Mouse (Mus musculus) kidney, adult 8-10 months (tissue): ENCODE data around the gene Ifitm1.
"Not testable (repeated sequence)": the region's sequence is repeated elsewhere in the genome, so short reads cannot be mapped to it uniquely, and the experiment has no call there.

Experiments used
- DNase-seq, 2 experiments: peaks; one replicate each; pipeline ENCODE4 v3.0.0; 2022

The Ifitm1 gene

GRCm38 (mm10) chr7:140951765-140952164 is 15.3 kb upstream of the Ifitm1 start:
- no peak for DNase-seq

GRCm38 (mm10) chr7:140952441-140952840 is 14.6 kb upstream of the Ifitm1 start:
- DNase-seq = no peak

DNA sequence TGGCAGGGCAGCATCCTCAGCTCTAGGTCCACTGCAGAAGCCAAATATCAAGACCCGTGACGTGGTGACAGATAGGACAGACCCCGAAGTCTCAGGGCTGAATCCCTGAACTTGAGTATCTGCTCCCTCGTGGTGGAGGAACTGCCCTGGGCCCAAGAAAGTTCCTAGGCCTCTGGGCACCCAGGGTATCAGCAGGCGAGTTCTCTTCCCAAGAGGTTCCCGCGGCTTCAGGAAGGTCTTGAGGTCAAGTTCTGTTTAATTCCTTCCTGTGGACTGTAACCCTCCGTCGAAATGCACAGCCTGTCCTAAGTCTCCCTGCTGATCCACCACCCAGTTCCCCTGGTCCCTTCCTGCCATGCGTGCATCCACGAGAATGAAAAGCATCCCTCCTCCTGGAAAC is 13.9 kb upstream of the Ifitm1 start:
- DNase-seq = no peak

- DNase-seq = peak in 1 of 2 experiments; percentile 8
Observed at GRCm38 (mm10) chr7:140953800-140954732, 13.0 kb upstream of the Ifitm1 start.

GRCm38 (mm10) chr7:140954733-140955071 is 12.3 kb upstream of the Ifitm1 start:
- DNase-seq = peak in 1 of 2 experiments; percentile 7

DNA sequence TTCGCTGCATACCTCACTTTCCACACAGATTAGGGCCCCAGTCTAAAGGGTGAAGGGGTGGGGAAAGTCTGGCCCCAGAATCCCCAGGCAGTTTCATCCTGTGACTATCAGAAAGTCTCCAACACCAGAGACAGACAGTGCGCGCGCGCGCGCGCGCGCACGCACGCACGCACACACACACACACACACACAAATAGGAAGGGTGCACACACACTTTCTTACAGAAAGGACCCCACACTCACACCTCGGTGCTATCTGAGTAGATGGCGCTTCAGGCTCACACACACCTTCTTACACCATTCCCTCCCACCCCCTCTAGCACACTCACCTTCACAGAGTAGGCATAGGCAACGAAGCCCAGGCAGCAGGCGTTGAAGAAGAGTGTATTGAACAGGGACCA is 11.7 kb upstream of the Ifitm1 start:
- DNase-seq = no peak

DNA sequence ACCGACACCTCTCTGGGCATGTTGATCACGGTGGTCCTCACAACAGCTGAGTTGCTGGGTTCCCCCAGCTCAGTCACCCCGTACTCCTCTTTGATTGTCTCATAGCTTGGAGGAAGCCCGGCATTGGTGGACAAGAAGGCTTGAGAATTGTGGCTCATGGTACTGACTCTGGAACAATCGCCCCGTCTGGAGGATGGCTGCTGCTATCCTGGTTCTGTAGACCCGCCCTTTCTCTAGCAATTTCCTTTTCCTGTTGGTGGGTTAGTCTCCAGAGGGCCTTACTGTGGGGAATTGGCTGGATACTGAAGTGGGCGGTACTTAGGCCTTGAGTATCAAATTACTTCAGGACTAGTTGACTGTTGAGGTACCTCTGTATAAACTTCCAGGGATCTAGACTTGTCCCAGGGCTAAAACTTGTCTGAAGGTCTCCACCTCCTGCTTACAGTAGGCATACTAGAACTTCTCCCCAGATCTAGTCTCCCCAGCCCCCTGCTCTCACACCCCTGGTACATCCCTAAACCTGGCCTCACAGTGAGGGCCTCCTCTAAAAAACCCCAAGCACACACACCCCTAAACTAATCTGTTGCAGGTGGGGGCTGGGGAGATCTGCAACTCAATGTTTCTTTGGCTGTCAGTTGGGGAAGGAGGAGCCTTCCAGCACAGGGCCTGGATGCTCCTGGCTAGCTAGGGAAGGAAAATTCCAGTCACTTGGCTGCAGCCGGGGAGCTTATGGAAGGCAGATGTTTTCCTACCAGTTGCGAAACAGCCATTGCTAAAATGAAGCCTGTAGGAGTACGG is 11.1 kb upstream of the Ifitm1 start, which contains the start of the genes Gm45717 and Ifitm2:
Gm45717 (minus strand) TSS at position 180 of the 798 bp plus-strand sequence.
Ifitm2 (minus strand) TSS at position 230 of the 798 bp plus-strand sequence.
- peak; percentile 87 to 93 for DNase-seq

DNA sequence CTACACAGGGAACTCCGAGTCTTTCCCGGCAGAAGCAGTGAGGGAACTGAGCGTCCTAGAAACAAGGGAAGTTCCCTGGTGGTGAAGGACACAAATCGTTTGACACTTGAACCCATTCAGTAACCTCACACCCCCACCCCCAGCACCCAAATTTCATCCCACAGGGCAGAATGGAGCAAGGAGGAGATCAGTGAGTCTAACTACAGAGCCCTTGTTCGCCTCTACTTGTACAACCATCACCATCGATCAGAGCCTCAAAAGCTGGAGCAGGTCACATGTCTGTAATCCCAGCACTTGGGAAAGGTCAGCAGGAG is 10.5 kb upstream of the Ifitm1 start:
- DNase-seq = no peak

- DNase-seq = peak in 1 of 2 experiments; percentile 80
Observed at GRCm38 (mm10) chr7:140959181-140959901, 7.7 kb upstream of the Ifitm1 start.

- DNase-seq = no peak
Observed at GRCm38 (mm10) chr7:140960026-140960425, 7.0 kb upstream of the Ifitm1 start.

DNA sequence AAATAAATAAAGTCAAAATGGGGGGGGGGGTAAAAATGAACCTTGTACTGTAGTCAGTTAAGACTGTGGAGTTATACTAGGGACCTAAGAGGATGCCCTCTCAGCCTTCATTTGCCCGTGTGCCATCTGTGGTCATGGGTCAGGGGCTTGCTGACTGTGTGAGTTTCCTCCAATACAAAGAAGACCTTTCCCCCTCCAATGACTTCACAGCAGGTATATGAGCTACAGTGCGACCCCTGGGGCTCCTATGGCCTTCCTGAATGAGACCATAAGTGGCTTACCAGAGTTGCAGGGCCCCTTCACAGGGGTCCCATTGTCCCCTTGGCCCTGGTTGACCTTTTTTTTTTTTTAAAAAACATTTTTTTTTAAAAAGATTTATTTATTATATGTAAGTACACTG is 5.6 kb upstream of the Ifitm1 start:
- no peak for DNase-seq

DNA sequence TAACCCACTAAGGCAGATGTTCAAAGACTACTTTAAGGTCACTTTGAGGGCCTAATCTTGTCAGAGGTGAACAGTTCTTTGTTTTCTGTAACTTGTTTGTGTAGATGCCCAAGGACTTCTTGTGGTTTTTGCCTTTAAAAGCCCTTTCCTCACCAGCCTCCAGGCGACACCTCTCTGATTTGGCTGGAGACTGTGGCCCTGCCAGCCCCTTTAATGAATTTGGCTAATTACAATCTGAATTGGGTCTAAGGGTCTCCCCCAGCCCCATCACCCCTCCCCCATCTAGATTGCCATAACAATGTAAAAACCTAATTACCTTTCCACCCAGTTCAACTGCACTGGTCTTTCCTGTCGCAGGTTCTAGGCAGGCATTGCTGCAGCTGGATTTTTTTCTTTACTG is 4.3 kb upstream of the Ifitm1 start:
- DNase-seq = no peak

DNA sequence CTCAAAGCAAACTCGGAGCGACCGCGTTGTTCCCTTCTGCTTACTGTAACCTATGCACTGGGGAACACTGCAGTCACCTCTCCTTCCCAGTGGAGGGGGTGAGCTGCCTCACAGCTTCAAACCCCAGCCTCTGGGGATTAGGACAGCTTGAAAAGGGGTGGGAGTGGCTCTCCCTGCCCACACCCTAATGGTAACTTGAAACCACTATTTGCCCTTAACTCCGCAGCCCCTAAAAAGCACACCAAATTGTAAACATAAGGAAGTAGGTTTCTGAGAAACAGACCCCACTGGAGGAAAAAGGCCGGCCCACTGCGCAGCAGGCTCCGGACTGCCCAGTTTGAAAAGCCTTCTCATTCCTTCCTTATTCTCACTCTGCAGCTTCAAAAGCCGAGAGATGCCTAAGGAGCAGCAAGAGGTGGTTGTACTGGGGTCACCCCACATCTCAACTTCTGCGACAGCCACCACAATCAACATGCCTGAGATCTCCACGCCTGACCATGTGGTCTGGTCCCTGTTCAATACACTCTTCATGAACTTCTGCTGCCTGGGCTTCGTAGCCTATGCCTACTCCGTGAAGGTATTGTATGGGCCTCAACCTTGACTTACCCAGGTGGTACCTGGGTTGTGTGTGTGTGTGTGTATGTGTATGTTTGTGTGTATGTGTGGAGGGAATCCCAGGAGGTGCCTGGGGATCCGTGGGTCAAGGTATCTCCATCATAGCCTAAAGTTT is 1.0 kb downstream of the Ifitm1 start:
- no peak for DNase-seq

DNA sequence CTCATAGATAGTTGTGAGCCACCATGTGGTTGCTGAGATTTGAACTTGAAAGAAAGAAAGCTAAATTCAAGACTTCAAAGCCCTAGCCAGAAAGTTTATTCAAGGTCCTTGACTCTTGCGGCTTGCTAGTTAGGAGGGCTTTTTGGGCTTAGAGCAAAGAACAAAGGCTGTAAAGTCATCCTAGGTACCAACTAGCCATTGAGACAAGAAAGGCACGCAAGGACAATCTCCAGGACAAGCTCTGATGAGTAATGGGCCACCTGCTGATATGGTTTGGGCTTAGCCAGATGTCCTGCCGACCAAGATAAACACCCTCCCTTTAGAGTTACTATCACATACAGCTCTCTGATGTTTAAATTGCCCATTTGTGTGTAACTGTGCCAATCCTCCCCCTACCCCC is 1.7 kb downstream of the Ifitm1 start:
- DNase-seq = not testable (repeated sequence)

- no peak for DNase-seq
Observed at GRCm38 (mm10) chr7:140970931-140971330, 3.9 kb downstream of the Ifitm1 start.

- no peak for DNase-seq
Observed at GRCm38 (mm10) chr7:140971479-140972171, 4.6 kb downstream of the Ifitm1 start.

GRCm38 (mm10) chr7:140973396-140974165 is 6.6 kb downstream of the Ifitm1 start:
- no peak for DNase-seq

DNA sequence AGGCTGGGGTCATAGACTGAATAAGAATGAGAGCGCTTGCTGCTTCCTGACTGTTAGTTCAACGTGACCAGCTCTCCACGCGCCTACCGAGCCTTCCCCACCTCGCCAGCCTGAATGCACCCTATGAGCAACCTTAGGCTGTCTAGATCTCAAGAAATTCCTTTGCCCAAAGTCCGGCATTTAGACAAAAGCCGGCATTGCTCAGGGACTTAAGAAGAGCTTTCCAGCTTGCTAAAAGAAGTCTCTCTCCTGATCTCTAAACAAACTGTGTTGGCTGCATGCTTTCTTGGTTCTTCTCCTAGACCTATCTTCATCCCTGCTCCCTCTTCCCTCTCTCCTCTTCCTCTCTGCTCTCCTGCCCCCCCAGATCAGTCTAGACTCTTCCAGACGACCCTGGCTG is 7.9 kb downstream of the Ifitm1 start:
- no peak for DNase-seq

DNA sequence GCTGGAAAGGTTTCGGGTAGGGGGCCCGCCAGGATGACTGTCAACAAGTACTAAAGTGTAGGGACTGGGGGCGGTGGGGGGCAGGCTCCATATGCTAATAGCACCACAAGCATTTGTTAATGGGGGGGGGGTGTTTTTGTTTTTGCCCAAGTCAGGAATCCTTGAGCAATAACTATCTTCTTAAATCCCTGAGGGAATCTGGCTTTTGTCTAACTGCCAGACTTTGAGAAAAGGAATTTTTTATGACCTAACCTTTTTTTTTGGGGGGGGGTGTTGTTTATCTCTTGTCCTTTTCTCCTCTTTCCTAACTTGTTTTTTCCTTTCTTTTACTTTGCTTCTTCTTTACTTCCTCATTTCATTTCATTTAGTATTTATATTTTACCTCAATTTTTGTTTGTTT is 8.4 kb downstream of the Ifitm1 start:
- DNase-seq = no peak

GRCm38 (mm10) chr7:140976720-140977119 is 9.7 kb downstream of the Ifitm1 start:
- DNase-seq = not testable (repeated sequence)

DNA sequence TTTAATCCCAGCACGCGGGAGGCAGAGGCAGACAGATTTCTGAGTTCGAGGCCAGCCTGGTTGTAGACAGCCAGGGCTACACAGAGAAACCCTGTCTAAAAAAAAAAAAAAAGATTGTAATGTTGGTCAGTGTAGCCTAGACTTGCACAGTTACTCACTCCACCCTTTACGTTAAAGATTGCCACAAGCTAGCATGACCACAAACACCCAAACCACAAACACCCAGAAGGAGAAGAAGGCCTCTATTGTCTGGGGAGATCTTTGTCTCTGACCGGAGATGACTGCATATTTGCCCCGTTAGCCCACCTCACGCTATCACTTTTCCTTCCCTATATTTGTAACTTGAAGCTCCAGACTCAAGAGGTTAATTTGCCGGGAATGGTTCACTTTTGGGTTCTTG is 14.7 kb downstream of the Ifitm1 start:
- DNase-seq = no peak
